ENCODE assay signal across 15 mouse cellular contexts in the genomic region with DNA sequence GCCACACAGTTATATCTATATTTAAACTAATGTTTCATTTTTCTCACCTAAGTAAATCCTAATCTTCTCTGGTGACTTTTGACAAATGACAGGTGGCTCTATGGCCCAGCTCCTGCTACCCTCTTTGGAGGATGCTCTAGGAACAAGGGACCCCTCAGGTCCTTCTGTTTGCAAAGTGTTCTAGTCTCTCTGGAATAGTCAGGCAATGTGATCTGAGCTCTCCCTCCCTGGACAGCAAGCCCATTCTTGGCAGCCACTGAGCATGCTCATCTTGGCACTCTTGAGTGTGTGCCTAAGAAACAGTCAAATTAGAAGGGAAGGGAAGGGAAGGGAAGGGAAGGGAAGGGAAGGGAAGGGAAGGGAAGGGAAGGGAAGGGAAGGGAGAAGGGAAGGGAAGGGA. TPM values are rescaled to one million over a fixed set of nuclear protein-coding genes. Genes with fewer than 3 reads are reported as not detected.
DNase-seq lines count a peak whose midpoint lies in the region.
"Had no signal": no experiment of that assay in that cellular context is flagged by ENCODE, and none has a peak within 500 bp of the region (broad histone marks: within the 10 kb centered on the region; RNA-seq: fewer than 3 reads in every experiment).

No protein-coding gene starts in this region.

- DNase-seq in gastrocnemius, adult 18-20 months (ENCODE audit: low spot score), result peak; percentile 23
- DNase-seq in gastrocnemius, postnatal 25 days, result no peak
- peak; percentile 76 for DNase-seq in heart, adult 11 months
- no peak for DNase-seq in heart, adult 9 months (ENCODE audit: low spot score in 2 of 2)
- DNase-seq in adipocyte (ENCODE audit: low spot score), result peak; percentile 40
- DNase-seq in skeletal muscle tissue, adult 2 months (ENCODE audit: low read depth, low spot score), result peak; percentile 27
- DNase-seq in frontal cortex, postnatal 14 days (ENCODE audit: low spot score in 2 of 2), result no peak
- DNase-seq: adrenal gland, adult 2 months; adrenal gland, postnatal 25 days; B cell, adult 2 months; cerebellum, adult 11-12 months; cerebellum, adult 2 months; cerebellum, adult 9-10 months; cerebellum, postnatal 10 days; cerebellum, postnatal 25 days had no signal

RNA-seq across cellular contexts. Expression of gene Eepd1, which starts 37.8 kb away (rescaled TPM):
- total RNA-seq in gastrocnemius, adult 18-20 months (2021), result 100 to 1,000 TPM; 125 to 132 TPM
- total RNA-seq in gastrocnemius, postnatal 25 days (2021), result 10 to 100 TPM; 50.7 to 64.5 TPM

Comparison
In these comparisons a context has a peak if more than half of its experiments do, and no peak if none do; other contexts are left out.
1. DNase-seq: peak in gastrocnemius, adult 18-20 months (single experiment), heart, adult 11 months (single experiment), adipocyte (single experiment) and skeletal muscle tissue, adult 2 months (single experiment); none in gastrocnemius, postnatal 25 days (single experiment), heart, adult 9 months (0 of 2) and frontal cortex, postnatal 14 days (0 of 2).